Mouse (Mus musculus): ENCODE results near the gene Syce3. TPM values are rescaled to one million over a fixed set of nuclear protein-coding genes. Genes with fewer than 3 reads are reported as not detected.

Syce3 gene
- not detected in 4 replicates for total RNA-seq (2023; ENCODE audit: inconsistent age)

GRCm38 (mm10) chr15:89410118-89410517 lies at the start of gene Syce3:
Gene Syce3, minus strand, starts transcription at chr15:89410503.

DNA sequence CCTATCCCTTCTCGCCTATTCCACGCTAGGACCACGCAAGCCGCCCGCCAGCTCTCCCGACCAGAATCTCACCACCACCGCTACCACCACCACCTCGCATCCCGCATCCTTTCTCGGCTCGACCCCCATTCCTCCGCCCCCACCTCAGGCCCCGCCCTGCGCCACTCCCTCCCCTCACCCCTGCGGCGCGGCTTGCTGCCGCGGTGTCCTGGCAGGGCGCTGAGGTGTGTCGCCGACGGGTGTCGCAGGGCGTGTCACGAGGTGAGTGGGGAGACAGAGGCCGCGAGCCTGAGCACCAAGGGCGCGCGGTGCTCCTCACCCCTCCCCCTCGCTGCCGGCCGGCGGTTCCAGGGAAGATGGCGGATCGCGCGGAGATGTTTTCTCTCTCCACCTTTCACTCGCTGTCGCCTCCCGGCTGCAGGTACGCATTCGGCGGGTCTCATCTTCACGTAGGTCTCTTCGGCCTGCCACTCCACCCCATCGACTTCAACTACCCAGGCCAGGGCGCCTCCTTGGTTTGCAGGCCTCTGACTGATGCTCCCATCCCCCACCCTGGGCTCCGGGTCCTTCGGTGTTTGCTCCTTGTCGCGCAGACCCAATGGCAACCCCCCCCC lies 43.7 kb upstream of the Syce3 start, which contains the start of gene Mapk8ip2:
Gene Mapk8ip2, plus strand, starts transcription at position 49 of the 614 bp plus-strand sequence.

GRCm38 (mm10) chr15:89429352-89430221 lies 19.3 kb upstream of the Syce3 start, which contains the start of the genes C730034F03Rik, Gm44502 and Chkb:
Gene C730034F03Rik, plus strand, starts transcription at chr15:89429589.
Gene Gm44502, minus strand, starts transcription at chr15:89429696.
Gene Chkb, minus strand, starts transcription at chr15:89429908.

DNA sequence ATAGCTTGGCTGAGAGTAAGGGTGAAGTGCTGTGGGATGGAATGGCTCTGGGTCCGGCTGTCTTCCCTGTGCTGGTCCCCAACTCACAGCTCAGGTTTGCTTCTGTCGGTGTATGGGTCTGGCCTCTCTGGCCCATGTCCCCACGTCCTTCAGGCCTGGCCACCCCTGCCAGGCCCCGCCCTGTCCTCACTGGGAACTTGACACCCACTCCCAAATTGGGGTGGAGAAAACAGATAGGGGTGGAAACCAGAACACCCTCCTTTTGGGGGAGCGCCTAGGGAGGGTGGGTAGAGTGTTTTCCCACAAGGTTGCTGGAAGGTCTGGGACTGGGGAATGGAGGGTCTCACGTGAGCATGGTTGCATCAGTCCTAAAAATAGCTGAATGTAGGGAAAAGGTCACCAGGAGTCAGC lies 15.4 kb upstream of the Syce3 start, which contains the start of gene Cpt1b:
Gene Cpt1b, minus strand, starts transcription at position 153 of the 411 bp plus-strand sequence.

DNA sequence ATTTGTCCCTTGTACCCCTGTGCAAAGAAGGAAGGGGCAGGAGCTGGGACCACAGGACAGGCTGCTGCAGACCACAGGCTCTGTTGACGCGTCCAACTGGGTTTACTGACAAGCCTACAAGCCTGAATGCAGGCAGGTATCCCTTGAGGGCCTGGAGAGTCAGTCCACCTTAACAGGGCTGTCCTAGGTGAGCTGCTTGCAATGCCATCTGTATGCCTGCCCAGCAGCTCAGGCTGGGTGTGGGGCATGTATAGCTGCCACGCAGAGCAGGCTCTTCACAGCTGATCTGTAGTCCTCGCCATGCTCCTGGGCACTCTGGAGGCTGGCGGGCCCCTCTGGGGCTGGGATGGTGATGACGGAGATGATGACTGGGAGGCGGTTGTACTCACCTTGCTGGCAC lies 25.7 kb downstream of the Syce3 start, which contains the start of gene Klhdc7b:
Gene Klhdc7b, plus strand, starts transcription at position 301 of the 400 bp plus-strand sequence.

GRCm38 (mm10) chr15:89378831-89379401 lies 31.4 kb downstream of the Syce3 start, which contains the start of gene Odf3b:
Gene Odf3b, minus strand, starts transcription at chr15:89379282.

GRCm38 (mm10) chr15:89376957-89377356 lies 33.3 kb downstream of the Syce3 start, which contains the start of gene Tymp:
Gene Tymp, minus strand, starts transcription at chr15:89377039.

GRCm38 (mm10) chr15:89373762-89374248 lies 36.5 kb downstream of the Syce3 start, which contains the start of gene Sco2:
Gene Sco2, minus strand, starts transcription at chr15:89373846.

GRCm38 (mm10) chr15:89355241-89356187 lies 54.8 kb downstream of the Syce3 start, which contains the start of the genes Lmf2 and Ncaph2:
Gene Lmf2, minus strand, starts transcription at chr15:89355659.
Gene Ncaph2, plus strand, starts transcription at chr15:89355719.

Other genes with a start within 250 kb of the Syce3 start
- 7.2 to 13.8 TPM (median 10.2 TPM) in 4 replicates for gene Plxnb2, start 229.7 kb downstream of the Syce3 start, total RNA-seq (2023; ENCODE audit: inconsistent age)
- 26.4 to 33.2 TPM (median 31.3 TPM) in 4 replicates for gene Dennd6b, start 214.0 kb downstream of the Syce3 start, total RNA-seq (2023; ENCODE audit: inconsistent age)
- 57.9 to 61.0 TPM (median 59.6 TPM) in 4 replicates for gene Ppp6r2, start 198.9 kb downstream of the Syce3 start, total RNA-seq (2023; ENCODE audit: inconsistent age)
- gene Sbf1, start 95.2 kb downstream of the Syce3 start, total RNA-seq (2023; ENCODE audit: inconsistent age), result 231 to 274 TPM (median 254 TPM) in 4 replicates
- gene Adm2, start 87.8 kb downstream of the Syce3 start, total RNA-seq (2023; ENCODE audit: inconsistent age), result not detected in 4 replicates
- not detected in 4 replicates for gene Miox, start 76.1 kb downstream of the Syce3 start, total RNA-seq (2023; ENCODE audit: inconsistent age)
- 40.7 to 60.9 TPM (median 56.0 TPM) in 4 replicates for gene Lmf2, start 54.8 kb downstream of the Syce3 start, total RNA-seq (2023; ENCODE audit: inconsistent age)
- 125 to 135 TPM (median 132 TPM) in 4 replicates for gene Ncaph2, start 54.8 kb downstream of the Syce3 start, total RNA-seq (2023; ENCODE audit: inconsistent age)
- 17.1 to 18.9 TPM (median 18.3 TPM) in 4 replicates for gene Sco2, start 36.7 kb downstream of the Syce3 start, total RNA-seq (2023; ENCODE audit: inconsistent age)
- 0.39 to 1.3 TPM (median 0.75 TPM) in 4 replicates for gene Tymp, start 33.5 kb downstream of the Syce3 start, total RNA-seq (2023; ENCODE audit: inconsistent age)
- gene Odf3b, start 31.2 kb downstream of the Syce3 start, total RNA-seq (2023; ENCODE audit: inconsistent age), result not detected in 4 replicates
- gene Klhdc7b, start 25.6 kb downstream of the Syce3 start, total RNA-seq (2023; ENCODE audit: inconsistent age), result not detected in 4 replicates
- 7.3 to 12.6 TPM (median 8.2 TPM) in 4 replicates for gene Cpt1b, start 15.4 kb upstream of the Syce3 start, total RNA-seq (2023; ENCODE audit: inconsistent age)
- 8.6 to 15.8 TPM (median 10.5 TPM) in 4 replicates for gene C730034F03Rik, start 19.1 kb upstream of the Syce3 start, total RNA-seq (2023; ENCODE audit: inconsistent age)
- gene Gm44502, start 19.2 kb upstream of the Syce3 start, total RNA-seq (2023; ENCODE audit: inconsistent age), result 1.6 to 2.3 TPM in 2 of 4 replicates, not detected in the others
- gene Chkb, start 19.4 kb upstream of the Syce3 start, total RNA-seq (2023; ENCODE audit: inconsistent age), result 312 to 334 TPM (median 321 TPM) in 4 replicates
- not detected in 4 replicates for gene Mapk8ip2, start 43.4 kb upstream of the Syce3 start, total RNA-seq (2023; ENCODE audit: inconsistent age)
- gene Arsa, start 66.9 kb upstream of the Syce3 start, total RNA-seq (2023; ENCODE audit: inconsistent age), result 15.7 to 19.9 TPM (median 17.7 TPM) in 4 replicates
- gene Shank3, start 89.1 kb upstream of the Syce3 start, total RNA-seq (2023; ENCODE audit: inconsistent age), result 0.26 TPM in 1 of 4 replicates, not detected in the others
- not detected in 4 replicates for gene Acr, start 157.8 kb upstream of the Syce3 start, total RNA-seq (2023; ENCODE audit: inconsistent age)
- gene Rabl2, start 181.4 kb upstream of the Syce3 start, total RNA-seq (2023; ENCODE audit: inconsistent age), result 3.3 to 5.7 TPM (median 4.6 TPM) in 4 replicates